Mouse (Mus musculus) neural tube, embryonic 12.5 days (tissue): ENCODE data around the gene Crip2. TPM values are rescaled to one million over a fixed set of nuclear protein-coding genes. Genes with fewer than 3 reads are reported as not detected.

ENCODE experiments used
- ATAC-seq: fragments of 200-750 bp; cut with Nextera tagmentation; 2 replicates; pipeline ENCODE4 v1.8.0; 2017; ENCODE audit warnings: low read depth, mild to moderate bottlenecking, moderate TSS enrichment, moderate library complexity; ENCODE audit not compliant: low FRiP score
- H3K27ac ChIP-seq: fragments of 300-500 bp; sonication (generic); 2 replicates; pipeline ENCODE4 v1.5.1; 2016
- H3K27me3 ChIP-seq: fragments of 300-500 bp; sonication (generic); replicated peaks from 2 replicates; pipeline ENCODE4 v1.6.1; 2016; ENCODE audit warnings: mild to moderate bottlenecking
- H3K36me3 ChIP-seq: fragments of 300-500 bp; sonication (generic); 2 replicates; pipeline ENCODE4 v1.6.1; 2016; ENCODE audit warnings: mild to moderate bottlenecking
- H3K4me1 ChIP-seq: fragments of 300-500 bp; sonication (generic); 2 replicates; pipeline ENCODE4 v1.6.1; 2016
- H3K4me2 ChIP-seq: fragments of 300-500 bp; sonication (generic); replicated peaks from 2 replicates; pipeline ENCODE4 v1.6.1; 2016; ENCODE audit warnings: mild to moderate bottlenecking
- H3K4me3 ChIP-seq: fragments of 300-500 bp; sonication (generic); 2 replicates; pipeline ENCODE4 v1.5.1; 2016
- H3K9ac ChIP-seq: fragments of 300-500 bp; sonication (generic); 2 replicates; pipeline ENCODE4 v1.6.1; 2016; ENCODE audit warnings: mild to moderate bottlenecking
- H3K9me3 ChIP-seq: fragments of 300-500 bp; sonication (generic); 2 replicates; pipeline ENCODE4 v1.6.1; 2016; ENCODE audit warnings: mild to moderate bottlenecking
- whole genome bisulfite sequencing: fragments of 180-500 bp; shearing (Covaris S2); methylation state at CpG from one replicate; pipeline ENCODE4 v1.1.7; 2016; 5-methylcytosine and 5-hydroxymethylcytosine counted together
- polyA plus RNA-seq: library from polyadenylated mRNA; unstranded; fragments of >200 nt; fragmentation: Nextera tagmentation; extraction: Ambion mirVana; gene quantifications from 2 replicates; pipeline ENCODE4 v1.2.1, GENCODE M21; 2016

The Crip2 gene
- polyA plus RNA-seq, 1 experiment from 2014 or later, result 267 TPM

- ATAC-seq, result no peak
- H3K4me3 ChIP-seq, result no peak overlapping the region
- no peaks in the 10 kb centered on the region for H3K27me3 ChIP-seq
- no peak overlapping the region for H3K4me2 ChIP-seq
- H3K27ac ChIP-seq, result no peak overlapping the region
- peaks cover 2% of the 10 kb centered on the region; the same call in 1 of the 2 replicates for H3K4me1 ChIP-seq
- H3K9me3 ChIP-seq, result no peaks in the 10 kb centered on the region
- no peak overlapping the region for H3K9ac ChIP-seq
- WGBS, result 84% methylated on average over 9 of the region's 9 CpGs
- H3K36me3 ChIP-seq, result peaks cover 6% of the 10 kb centered on the region
These were observed 28.0 kb downstream of the Crip2 start for GRCm38 (mm10) chr12:113168031-113168536.

GRCm38 (mm10) chr12:113176960-113177725 lies 37.1 kb downstream of the Crip2 start:
- no peak overlapping the region for H3K9ac ChIP-seq
- H3K4me1 ChIP-seq, result no peaks in the 10 kb centered on the region
- no peaks in the 10 kb centered on the region for H3K36me3 ChIP-seq
- ATAC-seq, result no peak
- H3K27ac ChIP-seq, result no peak overlapping the region
- H3K4me2 ChIP-seq, result no peak overlapping the region
- no peak overlapping the region for H3K4me3 ChIP-seq
- H3K9me3 ChIP-seq, result no peaks in the 10 kb centered on the region
- no peaks in the 10 kb centered on the region for H3K27me3 ChIP-seq
- WGBS, result 88% methylated on average over 18 of the region's 18 CpGs

DNA sequence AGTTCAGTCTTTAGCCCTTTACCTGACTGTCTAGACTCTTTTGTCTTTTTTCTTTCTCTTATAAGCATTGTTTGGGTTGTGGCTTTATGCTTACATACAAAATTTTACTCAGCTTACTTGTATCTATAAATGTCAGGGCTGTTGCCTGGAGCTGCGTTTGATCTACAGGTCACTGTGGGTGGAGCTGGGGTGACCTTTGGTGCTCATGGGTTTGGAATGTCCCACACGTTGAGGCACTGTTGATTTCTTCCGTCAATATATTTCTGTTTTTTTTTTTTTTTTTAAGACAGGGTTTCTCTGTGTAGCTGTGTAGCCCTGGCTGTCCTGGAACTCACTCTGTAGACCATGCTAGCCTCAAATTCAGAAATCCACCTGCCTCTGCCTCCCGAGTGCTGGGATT lies 41.0 kb downstream of the Crip2 start:
- no peak overlapping the region for H3K27ac ChIP-seq
- no peaks in the 10 kb centered on the region for H3K36me3 ChIP-seq
- H3K4me3 ChIP-seq, result no peak overlapping the region
- 68% methylated on average over 4 of the region's 4 CpGs for WGBS
- ATAC-seq, result no peak
- H3K4me2 ChIP-seq, result no peak overlapping the region
- H3K9ac ChIP-seq, result no peak overlapping the region
- H3K27me3 ChIP-seq, result peaks cover 4% of the 10 kb centered on the region; the same call in 1 of the 2 replicates
- H3K9me3 ChIP-seq, result no peaks in the 10 kb centered on the region
- peaks cover under 1% of the 10 kb centered on the region; the same call in 1 of the 2 replicates for H3K4me1 ChIP-seq

DNA sequence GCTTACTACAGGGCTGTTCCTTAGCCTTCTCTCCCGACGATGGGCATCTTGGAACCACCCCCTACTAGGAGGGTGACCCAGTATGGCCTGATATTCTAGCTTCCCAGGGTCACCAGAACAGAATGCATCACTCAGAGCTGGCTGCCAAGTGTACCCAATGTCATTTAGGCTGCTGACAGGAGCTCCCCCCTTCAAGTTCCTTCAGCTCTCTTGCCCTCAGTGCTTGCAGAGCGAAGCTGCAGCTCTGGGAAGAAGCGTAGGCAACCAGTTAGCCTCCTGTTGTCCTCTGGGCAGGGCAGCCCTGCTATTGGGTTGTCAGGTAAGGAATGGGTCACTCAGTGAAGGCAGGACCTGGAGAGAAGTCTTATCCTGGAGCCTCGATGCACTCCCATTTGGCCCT lies 44.9 kb downstream of the Crip2 start:
- Histone ChIP-seq H3K4me1 (peaks cover 20% of the 10 kb centered on the region), H3K27me3 (peaks cover 4% of the 10 kb centered on the region; the same call in 1 of the 2 replicates), H3K4me3 (no peak overlapping the region), H3K27ac (no peak overlapping the region), H3K9ac (no peak overlapping the region), H3K9me3 (no peaks in the 10 kb centered on the region), H3K4me2 (no peak overlapping the region), H3K36me3 (peaks cover 17% of the 10 kb centered on the region)
- ATAC-seq, result no peak
- WGBS, result 69% methylated on average over 5 of the region's 5 CpGs

- WGBS, result 1% methylated on average over 63 of the region's 63 CpGs
- Histone ChIP-seq H3K4me1 (peaks cover 20% of the 10 kb centered on the region), H3K4me2 (peak within 1 kb of the TSS; percentile 90), H3K9me3 (no peaks in the 10 kb centered on the region), H3K27me3 (peaks cover 4% of the 10 kb centered on the region; the same call in 1 of the 2 replicates), H3K27ac (no peak within 1 kb of the TSS), H3K36me3 (peaks cover 24% of the 10 kb centered on the region), H3K4me3 (peak within 1 kb of the TSS; percentile 65), H3K9ac (peak within 1 kb of the TSS; percentile 73)
- ATAC-seq, result peak; percentile 48
These were observed 45.6 kb downstream of the Crip2 start, which contains the start of gene Tmem121 for GRCm38 (mm10) chr12:113185442-113186291. TSS of gene Tmem121 (plus strand) at chr12:113185930.

- peak; percentile 8; the same call in 1 of the 2 replicates for ATAC-seq
- Histone ChIP-seq H3K9me3 (no peaks in the 10 kb centered on the region), H3K9ac (peak overlapping the region; percentile 73), H3K27me3 (peaks cover 4% of the 10 kb centered on the region; the same call in 1 of the 2 replicates), H3K27ac (no peak overlapping the region), H3K36me3 (peaks cover 25% of the 10 kb centered on the region), H3K4me2 (peak overlapping the region; percentile 90), H3K4me1 (peaks cover 20% of the 10 kb centered on the region), H3K4me3 (peak overlapping the region; percentile 65)
- 36% methylated on average over 12 of the region's 12 CpGs for WGBS
These were observed 46.4 kb downstream of the Crip2 start for GRCm38 (mm10) chr12:113186326-113187010.

DNA sequence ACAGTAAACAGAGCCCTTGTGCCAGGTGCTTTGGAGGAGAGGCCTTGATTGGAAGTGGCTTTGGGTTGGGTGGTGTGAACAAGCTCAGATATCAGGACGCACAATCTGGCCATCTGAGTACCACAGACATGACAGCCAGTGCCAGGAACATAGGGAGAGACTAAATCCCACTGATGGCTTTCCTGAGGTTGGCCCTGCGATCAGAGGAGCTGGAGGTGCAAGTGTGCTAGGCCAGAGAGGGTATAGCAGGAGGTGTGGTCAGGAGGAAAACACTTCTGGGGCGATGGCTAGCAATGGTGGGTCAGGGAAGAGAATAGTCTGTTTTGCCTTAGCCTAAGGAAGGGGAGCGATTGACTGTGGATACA lies 47.0 kb downstream of the Crip2 start:
- Histone ChIP-seq H3K9me3 (no peaks in the 10 kb centered on the region), H3K27me3 (peaks cover 4% of the 10 kb centered on the region; the same call in 1 of the 2 replicates), H3K4me1 (peaks cover 20% of the 10 kb centered on the region), H3K4me2 (peak overlapping the region; percentile 90), H3K9ac (0 out of 2 replicates have a peak overlapping the region, but pooled peaks have one; percentile 17), H3K27ac (no peak overlapping the region), H3K36me3 (peaks cover 25% of the 10 kb centered on the region), H3K4me3 (peak overlapping the region; percentile 40; the same call in 1 of the 2 replicates)
- WGBS, result 59% methylated on average over 4 of the region's 4 CpGs
- no peak for ATAC-seq

- Histone ChIP-seq H3K4me3 (peak overlapping the region; percentile 40), H3K27ac (no peak overlapping the region), H3K9me3 (no peaks in the 10 kb centered on the region), H3K36me3 (peaks cover 25% of the 10 kb centered on the region), H3K4me2 (peak overlapping the region; percentile 90), H3K9ac (peak overlapping the region; percentile 55), H3K4me1 (peaks cover 20% of the 10 kb centered on the region), H3K27me3 (peaks cover 4% of the 10 kb centered on the region; the same call in 1 of the 2 replicates)
- ATAC-seq, result peak; percentile 52
- 5% methylated on average over 56 of the region's 56 CpGs for WGBS
These were observed 47.7 kb downstream of the Crip2 start for GRCm38 (mm10) chr12:113187584-113188295.

DNA sequence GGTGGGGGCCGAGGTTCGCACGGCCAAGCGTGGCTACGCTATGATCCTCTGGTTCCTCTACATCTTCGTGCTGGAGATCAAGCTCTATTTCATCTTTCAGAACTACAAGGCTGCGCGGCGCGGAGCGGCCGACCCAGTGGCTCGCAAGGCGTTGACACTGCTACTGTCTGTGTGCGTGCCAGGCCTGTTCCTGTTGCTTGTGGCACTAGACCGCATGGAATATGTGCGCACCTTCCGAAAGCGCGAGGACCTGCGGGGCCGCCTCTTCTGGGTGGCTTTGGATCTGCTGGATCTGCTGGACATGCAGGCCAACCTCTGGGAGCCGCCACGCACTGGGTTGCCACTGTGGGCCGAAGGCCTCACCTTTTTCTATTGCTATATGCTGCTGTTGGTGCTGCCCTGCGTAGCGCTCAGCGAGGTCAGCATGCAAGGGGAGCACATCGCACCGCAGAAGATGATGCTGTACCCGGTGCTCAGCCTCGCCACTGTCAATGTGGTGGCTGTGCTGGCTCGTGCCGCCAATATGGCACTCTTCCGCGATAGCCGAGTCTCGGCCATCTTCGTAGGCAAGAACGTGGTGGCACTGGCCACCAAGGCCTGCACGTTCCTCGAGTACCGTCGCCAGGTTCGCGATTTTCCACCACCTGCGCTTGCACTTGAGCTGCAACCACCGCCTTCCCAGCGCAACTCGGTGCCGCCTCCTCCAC lies 48.5 kb downstream of the Crip2 start:
- Histone ChIP-seq H3K9me3 (no peaks in the 10 kb centered on the region), H3K27ac (no peak overlapping the region), H3K4me3 (no peak overlapping the region; the same call in 1 of the 2 replicates), H3K4me2 (peak overlapping the region; percentile 90), H3K9ac (no peak overlapping the region), H3K36me3 (peaks cover 25% of the 10 kb centered on the region), H3K4me1 (peaks cover 20% of the 10 kb centered on the region), H3K27me3 (peaks cover 4% of the 10 kb centered on the region; the same call in 1 of the 2 replicates)
- 92% methylated on average over 51 of the region's 51 CpGs for WGBS
- ATAC-seq, result no peak

- Histone ChIP-seq H3K27me3 (no peaks in the 10 kb centered on the region), H3K4me2 (no peak overlapping the region), H3K9ac (no peak overlapping the region), H3K9me3 (0 out of 2 replicates have a peak, but pooled peaks cover 6% of the 10 kb centered on the region), H3K27ac (no peak overlapping the region), H3K4me1 (no peaks in the 10 kb centered on the region), H3K36me3 (peaks cover 23% of the 10 kb centered on the region), H3K4me3 (no peak overlapping the region)
- no peak for ATAC-seq
- 79% methylated on average over 2 of the region's 2 CpGs for WGBS
These were observed 53.4 kb downstream of the Crip2 start for GRCm38 (mm10) chr12:113193423-113193822.
